Mouse (Mus musculus) yolk sac, embryonic 10.5 days (tissue): Measurements from ENCODE around the gene Gm28778.
A peak's percentile ranks its signal among the peaks of the same experiment; 100 is the strongest.
"Not testable (repeated sequence)": the region's sequence is repeated elsewhere in the genome, so short reads cannot be mapped to it uniquely, and the experiment has no call there.

ENCODE experiments used
- DNase-seq: peaks from one replicate; pipeline ENCODE4 v3.0.0-alpha.2; 2017; ENCODE audit warnings: low spot score

Gm28778 gene

DNA sequence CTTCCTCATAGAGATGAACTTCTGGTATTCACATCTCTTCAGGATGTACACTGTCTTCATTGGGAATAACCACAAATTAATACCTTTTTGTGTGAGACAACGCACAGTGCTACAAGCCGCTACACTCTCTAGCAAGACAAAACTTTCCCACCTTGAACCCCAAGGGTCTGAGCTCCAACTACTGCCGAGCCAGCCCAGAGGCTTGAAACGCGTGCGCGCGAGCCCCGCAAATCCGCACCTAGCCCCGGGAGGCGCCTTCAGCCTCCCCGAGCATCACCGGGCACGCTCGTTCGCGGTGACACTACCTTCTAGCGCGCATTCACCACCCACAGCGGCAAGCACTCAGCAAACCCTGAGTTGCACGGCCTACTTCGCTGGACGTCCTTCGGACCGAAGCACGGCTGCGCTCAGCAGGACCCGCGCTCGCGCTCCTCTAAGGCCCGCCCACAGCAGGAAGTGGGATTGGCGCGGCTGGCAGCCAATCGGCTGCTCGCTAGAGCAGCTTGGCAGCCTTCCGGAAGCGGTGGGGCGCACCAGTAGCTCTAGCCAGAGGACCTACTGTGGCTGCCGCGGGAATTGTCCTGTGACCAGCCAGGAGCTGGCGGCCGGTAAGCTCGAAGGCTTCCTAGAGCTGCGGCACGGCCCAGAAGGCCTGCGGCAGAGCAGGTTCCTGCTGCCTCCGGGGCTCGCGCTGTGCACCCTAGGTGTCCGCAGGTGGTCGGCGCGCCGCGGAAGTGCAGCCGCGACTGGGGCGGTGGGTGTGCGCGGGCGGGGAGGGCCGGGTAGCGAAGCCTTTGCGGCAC, at the start of gene Gm28778, which contains the start of the genes Pms1 and Ormdl1:
Gene Gm28778 (plus strand): TSS at position 531 of the 803 bp plus-strand sequence.
Gene Pms1 (minus strand): TSS at position 438 of the 803 bp plus-strand sequence.
Gene Ormdl1 (plus strand): TSS at position 515 of the 803 bp plus-strand sequence.
- DNase-seq = peak; percentile 92

DNA sequence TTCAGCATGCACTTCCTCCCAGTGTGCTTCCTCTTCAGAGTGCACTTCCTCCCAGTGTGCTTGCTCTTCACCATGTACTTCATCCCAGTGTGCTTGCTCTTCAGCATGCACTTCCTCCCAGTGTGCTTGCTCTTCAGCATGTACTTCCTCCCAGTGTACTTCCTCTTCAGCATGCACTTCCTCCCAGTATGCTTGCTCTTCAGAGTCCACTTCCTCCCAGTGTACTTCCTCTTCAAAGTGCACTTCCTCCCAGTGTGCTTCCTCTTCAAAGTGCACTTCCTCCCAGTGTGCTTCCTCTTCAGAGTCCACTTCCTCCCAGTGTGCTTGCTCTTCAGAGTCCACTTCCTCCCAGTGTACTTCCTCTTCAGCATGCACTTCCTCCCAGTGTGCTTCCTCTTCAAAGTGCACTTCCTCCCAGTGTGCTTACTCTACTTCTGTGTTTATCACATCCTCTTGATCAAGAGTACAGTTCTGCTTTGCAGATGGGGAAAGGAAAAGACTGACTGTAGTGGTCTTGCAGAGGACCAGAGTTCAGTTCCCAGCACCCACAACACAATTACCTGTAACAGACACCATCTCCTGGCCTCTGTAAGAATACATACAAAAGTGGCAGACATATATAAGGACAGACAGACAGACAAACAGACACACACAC, 31.8 kb upstream of the Gm28778 start:
- not testable (repeated sequence) for DNase-seq

DNA sequence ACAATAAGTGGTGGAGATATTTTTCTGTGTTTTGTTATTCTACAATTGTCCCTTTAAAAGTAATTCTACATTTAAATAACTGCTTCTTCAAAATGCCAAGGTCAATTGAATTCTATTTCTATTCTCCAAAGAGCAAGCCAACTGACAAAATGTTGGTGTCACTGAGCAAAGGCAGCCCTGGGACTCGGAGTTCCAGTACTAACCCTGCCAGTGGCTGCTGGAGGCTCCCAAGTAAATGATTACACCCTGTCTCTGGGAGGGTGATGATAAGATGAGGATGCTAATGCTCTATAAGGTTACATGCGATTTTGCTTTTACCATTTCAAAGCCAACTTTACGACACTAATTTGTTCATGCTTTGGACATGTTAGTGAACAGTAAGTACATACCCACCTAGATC, 27.0 kb upstream of the Gm28778 start:
- DNase-seq = no peak

DNA sequence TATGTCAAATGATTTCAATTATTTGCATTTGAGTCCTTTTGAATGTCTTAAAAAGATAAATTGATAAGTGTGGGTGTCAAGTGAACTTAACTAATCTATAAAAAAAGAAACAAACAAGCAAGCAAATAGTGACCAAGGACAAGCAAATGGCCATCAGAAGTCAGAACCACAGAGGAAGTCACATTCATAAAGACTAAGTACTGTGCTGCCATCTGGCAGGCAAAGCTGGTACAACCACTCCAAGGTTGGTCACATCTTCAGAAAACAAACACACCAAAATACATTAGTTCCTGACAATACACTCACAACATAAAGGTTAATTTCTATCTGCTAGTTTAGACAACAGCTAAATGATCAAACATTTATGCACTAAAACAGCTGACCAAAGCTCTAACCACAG, 24.3 kb upstream of the Gm28778 start:
- DNase-seq = no peak

DNA sequence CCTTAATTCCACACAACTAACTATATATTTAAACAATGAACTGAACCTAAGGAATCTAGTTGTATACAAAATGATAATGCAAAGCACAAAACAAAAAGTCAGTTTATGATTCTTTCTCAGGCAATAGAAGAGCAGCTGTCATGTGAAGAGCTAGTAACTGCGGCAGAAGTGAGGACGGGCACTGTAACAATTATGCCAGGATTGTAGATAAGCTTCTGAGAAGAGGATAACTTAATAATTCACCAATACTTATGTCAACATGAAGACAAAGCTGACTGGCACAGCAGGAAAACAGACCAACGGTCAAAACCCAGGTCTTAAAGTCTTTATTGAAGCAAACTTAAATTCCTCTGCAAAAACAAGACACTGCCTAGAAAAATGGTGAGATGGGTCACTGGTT, 5.7 kb upstream of the Gm28778 start:
- DNase-seq = no peak

DNA sequence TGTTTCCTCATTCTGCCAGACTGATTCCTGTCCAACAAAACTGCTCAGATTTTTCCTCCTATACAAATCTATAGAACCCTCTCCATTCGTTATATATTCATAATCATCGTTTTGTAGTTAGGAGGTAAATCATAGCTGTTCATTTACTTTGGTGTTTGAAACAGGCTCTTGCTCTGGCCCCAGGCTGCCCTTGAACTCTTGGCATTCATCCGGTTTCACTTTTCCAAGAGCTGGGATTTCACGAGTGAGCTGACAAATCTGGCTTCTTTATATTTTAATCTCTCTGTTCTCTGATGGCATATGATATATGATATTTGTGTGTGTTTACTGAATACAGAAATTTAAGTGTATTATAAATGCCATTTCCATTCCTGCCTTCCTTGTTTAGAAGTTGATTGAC, 3.6 kb downstream of the Gm28778 start:
- no peak for DNase-seq

DNA sequence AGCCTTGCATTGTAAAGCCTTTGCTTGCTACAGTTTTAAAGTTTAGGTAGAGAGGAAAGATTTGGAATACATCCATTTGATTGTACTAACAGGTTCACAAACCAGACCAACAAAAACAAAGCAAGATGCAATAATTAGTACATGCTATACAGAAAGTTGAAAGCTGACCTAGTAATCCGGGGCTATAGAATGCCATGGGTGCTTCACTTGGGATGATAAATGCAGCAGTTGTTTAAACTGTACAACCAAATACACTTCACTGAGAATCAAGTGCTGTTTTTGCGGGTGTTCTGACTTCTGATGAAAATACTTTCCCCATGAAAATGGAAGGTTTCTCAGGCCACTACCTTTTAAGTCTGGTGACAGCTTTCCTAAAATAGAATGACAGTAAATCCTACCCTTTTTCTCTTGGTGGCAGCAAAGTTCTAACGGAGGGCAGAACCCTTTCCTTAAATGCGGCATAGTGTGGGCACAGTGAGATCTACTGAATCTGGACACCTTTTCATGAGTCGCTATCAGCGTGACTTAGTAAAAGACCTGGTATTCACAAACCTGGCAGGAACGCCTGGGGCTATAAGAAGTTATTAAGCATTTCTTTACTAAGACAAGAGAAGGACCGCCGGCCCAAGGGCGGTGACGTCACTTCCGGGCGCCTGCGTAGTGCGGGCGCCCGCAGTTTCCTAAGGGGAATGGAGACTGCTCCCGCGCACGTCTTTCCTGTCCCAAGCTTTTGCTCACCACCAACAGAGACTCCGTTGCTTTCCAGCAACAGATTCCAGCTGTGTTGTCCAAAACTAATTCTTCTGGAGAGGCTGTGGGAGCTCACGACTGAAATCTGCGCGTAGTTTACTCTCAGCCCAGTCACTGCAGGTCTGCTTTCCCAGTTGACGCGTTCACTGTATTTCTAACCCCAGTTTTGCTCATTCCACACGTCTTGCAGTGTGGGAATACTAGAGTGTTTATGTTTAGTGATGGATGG, 16.4 kb downstream of the Gm28778 start, which contains the start of gene Osgepl1:
Gene Osgepl1 (plus strand): TSS at position 636 of the 979 bp plus-strand sequence.
- DNase-seq = peak; percentile 84

DNA sequence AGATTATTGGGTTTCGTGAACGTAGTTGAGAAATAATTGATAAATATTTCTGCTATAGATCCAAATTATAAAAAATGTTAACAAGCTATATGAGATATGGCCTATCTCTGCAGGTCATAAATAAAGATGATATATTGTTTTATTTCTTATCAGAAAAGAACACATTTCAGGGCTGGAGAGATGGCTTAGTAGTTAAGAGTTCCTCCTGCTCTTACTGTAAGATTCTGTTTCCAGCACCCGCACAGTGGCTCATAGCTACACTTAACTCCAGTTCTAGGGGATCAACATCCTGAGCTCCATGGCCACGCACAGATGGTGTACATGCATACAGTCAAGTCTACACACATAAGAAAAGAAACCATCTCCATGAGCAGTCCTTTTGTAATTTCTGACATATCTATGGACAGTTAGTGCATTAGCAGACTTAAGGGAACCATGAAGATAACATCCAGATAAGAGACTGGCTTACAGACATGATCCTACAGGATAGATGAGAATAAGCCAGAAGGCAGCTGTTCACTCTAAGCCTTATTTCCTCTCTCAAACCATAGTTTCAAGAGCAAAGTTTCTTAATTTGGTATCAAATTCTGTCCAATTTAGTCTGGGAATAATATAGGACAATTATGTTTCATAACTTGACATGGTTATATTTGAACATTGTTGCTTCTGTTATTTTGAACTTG, 24.9 kb downstream of the Gm28778 start:
- no peak for DNase-seq

DNA sequence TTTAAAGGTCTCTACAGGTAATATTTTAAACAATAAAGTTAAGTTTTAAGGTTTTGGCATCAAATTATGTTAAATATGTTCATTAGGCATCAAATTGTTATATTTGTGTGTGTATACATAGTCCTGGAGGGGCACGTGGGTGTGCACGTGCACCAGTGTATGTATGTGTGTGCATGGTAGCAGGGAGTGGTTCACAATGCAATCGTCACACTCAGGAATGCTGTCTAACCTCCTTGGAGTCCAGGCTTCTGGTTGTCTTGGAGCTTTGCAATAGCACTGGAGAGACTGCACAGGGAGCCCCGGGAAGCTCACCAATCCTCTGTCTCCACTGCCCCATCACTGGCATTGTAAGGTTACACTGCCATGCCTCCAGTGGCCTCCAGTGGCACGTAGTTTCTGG, 26.3 kb downstream of the Gm28778 start:
- no peak for DNase-seq

DNA sequence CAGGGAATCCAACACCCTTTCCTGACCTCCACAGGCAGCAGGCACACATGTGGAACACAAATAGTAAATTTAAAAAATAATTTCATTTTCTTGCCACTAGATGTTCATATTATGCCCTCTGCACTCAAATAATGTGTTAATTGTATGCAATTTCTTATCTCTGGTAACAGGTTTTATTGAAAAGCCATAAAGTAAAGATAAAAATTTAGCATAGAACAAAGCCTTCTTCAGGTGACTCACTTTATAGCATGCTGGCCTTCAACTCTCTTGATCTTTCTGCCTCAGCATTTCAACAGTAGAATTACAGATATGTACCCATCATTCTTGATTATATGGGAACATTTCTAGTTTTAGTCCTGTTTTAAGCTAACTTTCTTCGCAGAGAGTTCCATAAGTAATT, 27.4 kb downstream of the Gm28778 start:
- no peak for DNase-seq

DNA sequence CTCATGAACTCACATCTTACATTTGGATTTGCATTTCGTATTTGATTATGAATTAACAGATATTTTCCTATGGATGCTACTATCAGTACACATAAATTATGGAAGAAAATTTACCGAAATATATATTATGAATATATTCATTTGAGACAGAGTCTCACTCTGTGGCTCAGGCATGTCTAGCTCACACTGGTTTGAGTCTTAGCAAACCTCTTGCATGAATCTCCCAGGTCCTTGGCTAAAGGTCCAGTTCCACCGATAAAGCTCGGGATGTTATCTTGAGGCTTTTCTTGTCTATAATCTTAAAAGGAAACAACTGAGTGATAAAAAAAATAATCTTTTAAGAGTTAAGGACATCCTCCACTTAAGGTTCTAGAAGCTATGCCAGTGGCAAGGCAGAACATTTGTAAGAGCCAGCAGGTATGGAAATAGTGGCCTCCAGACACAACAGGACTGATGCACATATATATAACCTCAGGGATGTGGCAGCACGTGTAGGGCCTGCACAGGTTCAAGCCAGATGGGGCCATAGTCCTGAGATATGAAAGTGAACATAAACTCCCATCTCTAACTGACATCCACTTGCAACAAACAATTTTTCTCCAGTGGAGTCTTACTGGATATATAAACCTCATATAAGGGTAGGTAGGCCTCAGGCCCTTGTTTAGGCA, 28.1 kb downstream of the Gm28778 start:
- DNase-seq = no peak

DNA sequence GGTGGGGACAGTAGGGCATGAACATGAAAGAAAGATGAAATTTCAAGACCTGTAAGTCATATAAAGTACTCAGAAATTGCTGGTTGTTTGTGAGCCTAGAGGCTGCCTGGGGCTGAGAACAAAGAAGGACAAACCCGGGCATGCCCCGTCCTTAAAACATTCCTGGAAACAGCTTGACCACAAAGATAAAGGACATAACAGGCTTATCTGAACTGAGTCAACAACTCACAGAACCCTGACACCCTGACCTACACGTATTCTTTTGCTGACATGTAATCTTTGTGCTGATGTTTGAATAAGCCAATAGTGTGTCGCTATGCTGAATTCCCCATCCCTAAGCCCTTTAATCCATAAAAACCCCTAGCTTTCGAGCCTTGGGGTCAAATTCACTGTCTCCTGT, 36.6 kb downstream of the Gm28778 start:
- not testable (repeated sequence) for DNase-seq

DNA sequence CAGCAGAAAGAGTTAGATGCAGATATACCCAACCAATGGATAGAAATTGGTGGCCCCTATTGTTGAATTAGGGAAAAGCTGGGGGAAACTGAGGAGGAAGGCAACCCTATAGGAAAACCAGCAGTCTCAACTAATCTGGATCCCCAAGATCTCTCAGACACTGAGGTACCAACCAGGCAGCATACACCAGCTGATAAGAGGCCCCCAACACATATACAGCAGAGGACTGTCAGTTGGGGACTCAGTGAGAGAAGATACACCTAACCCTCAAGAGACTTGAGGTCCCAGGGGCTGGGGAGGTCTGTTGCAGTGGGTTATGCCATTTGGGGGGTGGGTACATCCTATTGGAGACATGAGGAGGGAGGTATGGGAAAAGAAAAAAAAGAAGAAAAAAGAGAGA, 38.6 kb downstream of the Gm28778 start:
- DNase-seq = no peak

DNA sequence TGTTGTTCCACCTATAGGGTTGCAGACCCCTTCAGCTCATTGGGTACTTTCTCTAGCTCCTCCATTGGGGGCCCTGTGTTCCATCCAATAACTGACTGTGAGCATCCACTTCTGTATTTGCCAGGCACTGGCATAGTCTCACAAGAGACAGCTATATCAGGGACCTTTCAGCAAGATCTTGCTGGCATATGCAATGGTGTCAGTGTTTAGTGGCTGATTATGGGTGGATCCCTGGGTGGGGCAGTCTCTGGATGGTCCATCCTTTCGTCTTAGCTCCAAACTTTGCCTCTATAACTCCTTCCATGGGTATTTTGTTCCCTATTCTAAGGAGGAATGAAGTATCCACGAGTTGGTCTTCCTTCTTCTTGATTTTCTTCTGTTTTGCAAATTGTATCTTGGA, 40.5 kb downstream of the Gm28778 start:
- not testable (repeated sequence) for DNase-seq

DNA sequence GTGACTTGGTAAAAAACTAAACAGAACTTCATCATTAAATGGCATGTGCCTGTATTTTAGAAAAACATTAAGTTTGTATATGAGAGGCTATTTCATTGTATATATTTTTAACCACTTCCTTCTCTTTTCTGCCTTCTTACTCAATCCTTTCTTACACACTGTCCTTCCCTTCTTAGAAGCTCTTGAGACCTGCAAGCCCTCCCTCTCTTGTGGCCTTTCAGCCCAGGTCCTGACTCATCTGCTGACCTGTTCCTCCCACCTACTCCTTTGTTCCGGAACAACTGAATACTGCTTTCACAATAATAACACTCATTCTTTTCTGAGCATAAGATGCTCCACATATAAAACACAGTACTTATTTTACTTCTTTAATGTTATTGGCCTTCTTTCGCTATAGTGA, 44.2 kb downstream of the Gm28778 start:
- no peak for DNase-seq

DNA sequence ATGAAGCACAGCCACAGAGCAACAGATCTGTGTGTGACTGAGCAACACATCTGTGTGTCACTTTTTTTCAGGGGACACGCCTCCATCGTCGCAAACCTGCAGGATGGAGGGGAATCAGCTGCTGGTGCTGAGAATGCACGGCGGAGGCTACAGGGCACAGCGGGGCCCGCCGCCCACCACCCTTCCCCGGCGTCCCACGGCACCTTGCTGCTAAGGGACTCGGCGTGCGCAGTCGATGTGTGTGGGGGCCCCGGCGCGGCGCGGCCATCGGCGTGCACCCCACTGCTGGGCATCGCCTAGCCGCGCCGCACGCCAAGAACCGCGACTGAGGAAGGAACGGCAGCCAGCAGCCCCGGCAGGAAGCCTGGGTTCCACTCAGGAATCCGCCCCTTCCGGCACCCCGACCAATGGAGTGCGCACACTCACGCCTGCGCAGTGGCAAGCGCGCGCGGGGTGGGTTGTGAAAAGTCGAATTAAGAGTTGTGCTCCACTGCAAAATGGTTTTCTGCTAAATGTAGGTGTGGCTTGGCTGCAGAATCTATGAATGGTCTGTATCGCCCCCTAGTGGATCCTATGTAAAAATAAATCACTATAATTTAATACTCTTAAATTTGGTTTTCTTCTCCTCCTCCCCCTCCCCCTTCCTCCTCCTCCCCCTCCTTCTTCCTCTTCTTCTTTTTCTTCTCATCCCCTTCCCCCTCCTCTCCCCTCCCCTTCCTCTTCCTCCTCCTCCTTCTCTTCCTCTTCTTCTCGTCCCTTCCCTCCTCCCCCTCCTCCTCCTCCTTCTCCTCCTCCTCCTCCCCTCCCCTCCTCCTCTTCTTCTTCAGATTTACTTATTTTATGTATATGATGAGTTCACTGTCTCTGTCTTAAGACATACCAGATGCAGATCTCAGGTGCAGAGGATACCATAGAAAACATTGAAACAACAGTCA, 55.7 kb downstream of the Gm28778 start, which contains the start of the genes Asdurf, Gm28551 and Asnsd1:
Gene Asdurf (minus strand): TSS at position 293 of the 935 bp plus-strand sequence.
Gene Gm28551 (minus strand): TSS at position 341 of the 935 bp plus-strand sequence.
Gene Asnsd1 (minus strand): TSS at position 426 of the 935 bp plus-strand sequence.
- peak; percentile 93 for DNase-seq

DNA sequence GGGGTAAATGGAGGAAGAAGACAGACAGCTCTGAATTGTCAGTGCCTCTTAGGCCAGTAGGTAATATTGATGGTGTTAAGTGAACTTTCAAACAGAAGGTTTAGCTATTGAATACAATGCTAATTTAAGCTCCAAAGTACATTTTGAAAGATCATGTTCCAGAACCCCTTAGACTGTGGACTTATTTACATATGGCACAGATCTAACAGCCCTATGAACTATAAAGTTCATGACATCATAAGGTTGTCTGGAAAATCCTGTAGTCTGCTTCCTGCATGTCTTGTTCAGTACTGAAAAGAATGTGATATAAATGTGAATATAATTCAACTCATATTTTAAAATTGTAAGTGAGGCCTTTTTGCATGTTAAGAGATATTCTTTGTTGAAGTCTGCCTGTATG, 62.1 kb downstream of the Gm28778 start:
- no peak for DNase-seq
